In genomic region chr6:42578678-42579077, GRCm38 (mm10) we compare ENCODE assay signal across 23 mouse cellular contexts. TPM values are rescaled to one million over a fixed set of nuclear protein-coding genes. Genes with fewer than 3 reads are reported as not detected.
DNase-seq lines count a peak whose midpoint lies in the region; ATAC-seq and TF ChIP-seq lines count a peak whose summit lies in the region.
"Had no signal": no experiment of that assay in that cellular context is flagged by ENCODE, and none has a peak within 500 bp of the region (broad histone marks: within the 10 kb centered on the region; RNA-seq: fewer than 3 reads in every experiment).

No protein-coding gene starts in this region.

- H3K9me3 ChIP-seq in stomach, postnatal 0 days (ENCODE audit: control insufficient read depth, low read length): no peaks in the 10 kb centered on the region
- H3K9me3 ChIP-seq: embryonic facial prominence, embryonic 12.5 days; hindbrain, embryonic 15.5 days; limb, embryonic 10.5 days; lung, embryonic 15.5 days; neural tube, embryonic 13.5 days had no signal

- no peak for ATAC-seq in stomach, postnatal 0 days (ENCODE audit: low FRiP score, low TSS enrichment)
- no peak for ATAC-seq in inflammation-experienced regulatory T-cells, adult 6 months
- ATAC-seq: forebrain, postnatal 0 days had no signal

- H3K27me3 ChIP-seq in stomach, postnatal 0 days (ENCODE audit: control insufficient read depth, insufficient read depth, low read length): no peaks in the 10 kb centered on the region
- H3K27me3 ChIP-seq: embryonic facial prominence, embryonic 12.5 days; hindbrain, embryonic 15.5 days; lung, embryonic 15.5 days; neural tube, embryonic 13.5 days had no signal

- peak; percentile 18 for DNase-seq in adrenal gland, postnatal 10 days
- no peak for DNase-seq in adrenal gland, adult 8-10 months
- DNase-seq in left cerebral cortex, adult 2 months (ENCODE audit: extremely low spot score in 1 of 2, low spot score in 2 of 2): no peak
- DNase-seq in left cerebral cortex, adult 18-20 months (ENCODE audit: low spot score in 2 of 2): no peak
- DNase-seq in adrenal gland, postnatal 14 days: peak; percentile 27
- no peak for DNase-seq in stomach, postnatal 0 days (ENCODE audit: low spot score)
- DNase-seq: cerebellum, adult 9-10 months; forebrain, postnatal 0 days; gastrocnemius, postnatal 14 days; kidney, adult 2 months; layer of hippocampus, postnatal 36 days; thymus, postnatal 14 days had no signal

- intact Hi-C loops in left cerebral cortex, adult 2 months (cut with DNase I): no loop called here

- no peak for TF ChIP-seq EP300 in stomach, postnatal 0 days (optimal IDR thresholded peaks at IDR 0.05)

- H3K4me1 ChIP-seq in stomach, postnatal 0 days (replicated peaks; ENCODE audit: control insufficient read depth, insufficient read depth): no peaks in the 10 kb centered on the region
- H3K4me1 ChIP-seq: embryonic facial prominence, embryonic 12.5 days; hindbrain, embryonic 15.5 days had no signal

- no peak overlapping the region for H3K4me3 ChIP-seq in left cerebral cortex, adult 2 months
- H3K4me3 ChIP-seq in stomach, postnatal 0 days (ENCODE audit: low read depth, low read length): no peak overlapping the region
- H3K4me3 ChIP-seq: embryonic facial prominence, embryonic 12.5 days; hindbrain, embryonic 15.5 days; limb, embryonic 10.5 days; lung, embryonic 15.5 days; neural tube, embryonic 13.5 days had no signal

- no peak overlapping the region for H3K9ac ChIP-seq in stomach, postnatal 0 days (ENCODE audit: low read length)
- H3K9ac ChIP-seq: embryonic facial prominence, embryonic 12.5 days; forebrain, postnatal 0 days; hindbrain, embryonic 15.5 days; lung, embryonic 15.5 days; neural tube, embryonic 13.5 days had no signal

- peak; percentile 3; the same call in 1 of the 2 replicates for TF ChIP-seq CTCF in left cerebral cortex, adult 2 months (IDR thresholded peaks at IDR 0.05)
- TF ChIP-seq CTCF in stomach, postnatal 0 days (IDR thresholded peaks at IDR 0.05; ENCODE audit: low read depth): peak; percentile 40

- H3K27ac ChIP-seq in left cerebral cortex, adult 2 months: no peak overlapping the region
- H3K27ac ChIP-seq in stomach, postnatal 0 days (replicated peaks): no peak overlapping the region
- H3K27ac ChIP-seq: embryonic facial prominence, embryonic 12.5 days; hindbrain, embryonic 15.5 days; limb, embryonic 10.5 days; lung, embryonic 15.5 days; neural tube, embryonic 13.5 days had no signal

- no peak overlapping the region for H3K4me2 ChIP-seq in stomach, postnatal 0 days (replicated peaks; ENCODE audit: low read depth)
- H3K4me2 ChIP-seq: embryonic facial prominence, embryonic 12.5 days; heart, embryonic 11.5 days; hindbrain, embryonic 15.5 days; liver, embryonic 11.5 days; lung, embryonic 15.5 days; neural tube, embryonic 13.5 days had no signal

- no peaks in the 10 kb centered on the region for H3K36me3 ChIP-seq in stomach, postnatal 0 days (ENCODE audit: control insufficient read depth, insufficient read depth, low read length)
- H3K36me3 ChIP-seq: embryonic facial prominence, embryonic 12.5 days; hindbrain, embryonic 15.5 days; limb, embryonic 10.5 days; lung, embryonic 15.5 days; neural tube, embryonic 13.5 days had no signal

- 66% methylated on average over 4 of the region's 4 CpGs for WGBS in stomach, postnatal 0 days

RNA-seq across cellular contexts. Expression of gene Tcaf3, which starts 18.8 kb away (rescaled TPM):
- total RNA-seq in adrenal gland, postnatal 10 days (2021): not detected
- total RNA-seq in adrenal gland, adult 8-10 months (2022): not detected
- total RNA-seq in left cerebral cortex, adult 2 months (2021): not detected
- not detected for total RNA-seq in left cerebral cortex, adult 18-20 months (2021)
- total RNA-seq in adrenal gland, postnatal 14 days (2021): not detected in 2 replicates
- polyA plus RNA-seq in stomach, postnatal 0 days (2015; fragmentation: Nextera tagmentation; extraction: Ambion mirVana): not detected in 2 replicates
- not detected for polyA plus RNA-seq in inflammation-experienced regulatory T-cells, adult 6 months (2017; shearing (Covaris generic))
- total RNA-seq: forebrain, postnatal 0 days; gastrocnemius, postnatal 14 days; heart, postnatal 25 days; layer of hippocampus, postnatal 36 days had no signal
- polyA plus RNA-seq: cortical plate, adult 2 months; embryonic facial prominence, embryonic 12.5 days; forebrain, postnatal 0 days; heart, embryonic 11.5 days; hindbrain, embryonic 15.5 days; kidney, adult 2 months; large intestine, adult 2 months; limb, embryonic 10.5 days; liver, embryonic 11.5 days; lung, embryonic 15.5 days; neural tube, embryonic 13.5 days had no signal

RNA-seq across cellular contexts. Expression of gene Olfr455, which starts 31.3 kb away (rescaled TPM):
- total RNA-seq in adrenal gland, postnatal 10 days (2021): not detected
- not detected for total RNA-seq in adrenal gland, adult 8-10 months (2022)
- not detected for total RNA-seq in left cerebral cortex, adult 2 months (2021)
- not detected for total RNA-seq in left cerebral cortex, adult 18-20 months (2021)
- not detected in 2 replicates for total RNA-seq in adrenal gland, postnatal 14 days (2021)
- not detected in 2 replicates for polyA plus RNA-seq in stomach, postnatal 0 days (2015; fragmentation: Nextera tagmentation; extraction: Ambion mirVana)
- not detected for polyA plus RNA-seq in inflammation-experienced regulatory T-cells, adult 6 months (2017; shearing (Covaris generic))
- total RNA-seq: forebrain, postnatal 0 days; gastrocnemius, postnatal 14 days; heart, postnatal 25 days; layer of hippocampus, postnatal 36 days had no signal
- polyA plus RNA-seq: cortical plate, adult 2 months; embryonic facial prominence, embryonic 12.5 days; forebrain, postnatal 0 days; heart, embryonic 11.5 days; hindbrain, embryonic 15.5 days; kidney, adult 2 months; large intestine, adult 2 months; limb, embryonic 10.5 days; liver, embryonic 11.5 days; lung, embryonic 15.5 days; neural tube, embryonic 13.5 days had no signal

Comparison
In these comparisons a context has a peak if more than half of its experiments do, and no peak if none do; other contexts are left out.
1. DNase-seq: peak in adrenal gland, postnatal 10 days (single experiment) and adrenal gland, postnatal 14 days (single experiment); none in adrenal gland, adult 8-10 months (single experiment), left cerebral cortex, adult 2 months (0 of 2), left cerebral cortex, adult 18-20 months (0 of 2) and stomach, postnatal 0 days (single experiment).